Mouse (Mus musculus) limb, embryonic 14.5 days (tissue): ENCODE measurements at regions not wholly inside any gene's neighbourhood (a gene's known extent, or its start where the extent isn't known, plus 50 kb on each side); places are given as distances from the start of the nearest gene placed in this dataset.
A peak's percentile ranks its signal among the peaks of the same experiment; 100 is the strongest.

Experiments used
- ATAC-seq: fragments of 200-750 bp; cut with Nextera tagmentation; 2 replicates; pipeline ENCODE4 v1.8.0; 2017; ENCODE audit warnings: low read depth, moderate number of reproducible peaks, moderate TSS enrichment; ENCODE audit not compliant: low FRiP score
- DNase-seq: peaks from one replicate; pipeline ENCODE4 v3.0.0-alpha.2; 2015; ENCODE audit warnings: low spot score
- H3K27ac ChIP-seq: fragments of 300-500 bp; sonication (generic); replicated peaks from 2 replicates; pipeline ENCODE4 v1.5.1; 2014; ENCODE audit warnings: low read depth, mild to moderate bottlenecking, low read length, moderate library complexity, mixed read lengths
- H3K27me3 ChIP-seq: fragments of 300-500 bp; sonication (generic); 2 replicates; pipeline ENCODE4 v1.6.1; 2014; ENCODE audit warnings: low read length, mixed read lengths; ENCODE audit not compliant: control insufficient read depth, insufficient read depth
- H3K36me3 ChIP-seq: fragments of 300-500 bp; sonication (generic); 2 replicates; pipeline ENCODE4 v1.6.1; 2014; ENCODE audit warnings: mild to moderate bottlenecking, low read length, moderate library complexity, mixed read lengths; ENCODE audit not compliant: control insufficient read depth, insufficient read depth
- H3K4me1 ChIP-seq: fragments of 300-500 bp; sonication (generic); 2 replicates; pipeline ENCODE4 v1.6.1; 2014; ENCODE audit warnings: antibody characterized with exemption, low read length, mixed read lengths; ENCODE audit not compliant: control insufficient read depth, insufficient read depth
- H3K4me2 ChIP-seq: fragments of 300-500 bp; sonication (generic); replicated peaks from 2 replicates; pipeline ENCODE4 v1.6.1; 2014; ENCODE audit warnings: low read depth, mild to moderate bottlenecking, low read length, moderate library complexity; ENCODE audit not compliant: severe bottlenecking
- H3K4me3 ChIP-seq: fragments of 300-500 bp; sonication (generic); replicated peaks from 2 replicates; pipeline ENCODE4 v1.5.1; 2014; ENCODE audit warnings: low read length
- H3K9ac ChIP-seq: fragments of 300-500 bp; sonication (generic); 2 replicates; pipeline ENCODE4 v1.6.1; 2014; ENCODE audit warnings: mild to moderate bottlenecking, low read depth, low read length, moderate library complexity; ENCODE audit not compliant: severe bottlenecking
- H3K9me3 ChIP-seq: fragments of 300-500 bp; sonication (generic); 2 replicates; pipeline ENCODE4 v1.6.1; 2016; ENCODE audit warnings: low read length; ENCODE audit not compliant: control insufficient read depth
- POLR2A ChIP-seq: fragments of 200-500 bp; IDR thresholded peaks from 2 replicates; pipeline ENCODE4 v1.8.0; 2012; ENCODE audit warnings: inconsistent platforms, mild to moderate bottlenecking, moderate library complexity, borderline replicate concordance; ENCODE audit not compliant: insufficient read depth, insufficient read length; ENCODE audit errors: extremely low read depth
- WGBS: fragments of 180-500 bp; shearing (Covaris S2); extraction: QIAGEN DNeasy Blood & Tissue Kit; methylation state at CpG from one replicate; pipeline ENCODE4 v1.1.7; 2014; 5-methylcytosine and 5-hydroxymethylcytosine counted together

- WGBS: 63% methylated on average over 6 of the region's 6 CpGs
- no peak overlapping the region for H3K4me2 ChIP-seq
- no peaks in the 10 kb centered on the region for H3K9me3 ChIP-seq
- H3K4me3 ChIP-seq: no peak overlapping the region
- no peak for ATAC-seq
- H3K36me3 ChIP-seq: no peaks in the 10 kb centered on the region
- H3K27me3 ChIP-seq: no peaks in the 10 kb centered on the region
- no peak for DNase-seq
- H3K4me1 ChIP-seq: no peaks in the 10 kb centered on the region
- no peak overlapping the region for H3K27ac ChIP-seq
- no peak overlapping the region for H3K9ac ChIP-seq
- TF ChIP-seq POLR2A: no peak
Observed at GRCm38 (mm10) chr9:22998306-22998705, 224.6 kb upstream of the Bmper start.

DNA sequence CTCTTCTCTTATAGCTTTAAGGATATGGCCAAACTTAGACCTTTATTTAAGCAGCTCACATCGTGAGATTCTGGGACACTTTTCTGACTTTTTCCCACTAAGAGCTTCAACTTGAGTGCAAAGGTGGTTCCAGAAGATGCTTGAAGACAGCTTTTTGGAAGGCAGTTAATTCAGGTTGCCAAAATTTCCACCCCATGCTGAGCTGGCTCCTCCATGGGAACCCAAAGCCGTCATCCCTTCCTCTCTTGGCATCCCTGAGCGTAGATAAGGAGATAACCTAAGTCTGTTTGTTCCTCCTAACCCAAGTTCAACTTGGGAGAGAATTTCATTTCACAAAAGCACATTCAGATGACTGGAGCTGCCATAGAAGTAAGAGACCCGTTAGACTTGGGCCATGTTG lies 223.7 kb upstream of the Bmper start:
- Histone ChIP-seq H3K4me2 (no peak overlapping the region), H3K36me3 (no peaks in the 10 kb centered on the region), H3K4me1 (peaks cover 4% of the 10 kb centered on the region), H3K9me3 (no peaks in the 10 kb centered on the region), H3K27ac (no peak overlapping the region), H3K27me3 (no peaks in the 10 kb centered on the region), H3K9ac (no peak overlapping the region), H3K4me3 (no peak overlapping the region)
- TF ChIP-seq POLR2A: no peak
- DNase-seq (no peak), ATAC-seq (no peak)
- 85% methylated on average over 4 of the region's 4 CpGs for WGBS

- H3K27ac ChIP-seq: no peak overlapping the region
- no peak for DNase-seq
- H3K9ac ChIP-seq: no peak overlapping the region
- no peak for ATAC-seq
- no peaks in the 10 kb centered on the region for H3K27me3 ChIP-seq
- H3K9me3 ChIP-seq: no peaks in the 10 kb centered on the region
- H3K4me2 ChIP-seq: no peak overlapping the region
- TF ChIP-seq POLR2A: no peak
- no peaks in the 10 kb centered on the region for H3K36me3 ChIP-seq
- no peak overlapping the region for H3K4me3 ChIP-seq
- H3K4me1 ChIP-seq: peaks cover 14% of the 10 kb centered on the region
- WGBS: 72% methylated on average over 3 of the region's 3 CpGs
Observed at GRCm38 (mm10) chr9:23000200-23000599, 222.7 kb upstream of the Bmper start.

DNA sequence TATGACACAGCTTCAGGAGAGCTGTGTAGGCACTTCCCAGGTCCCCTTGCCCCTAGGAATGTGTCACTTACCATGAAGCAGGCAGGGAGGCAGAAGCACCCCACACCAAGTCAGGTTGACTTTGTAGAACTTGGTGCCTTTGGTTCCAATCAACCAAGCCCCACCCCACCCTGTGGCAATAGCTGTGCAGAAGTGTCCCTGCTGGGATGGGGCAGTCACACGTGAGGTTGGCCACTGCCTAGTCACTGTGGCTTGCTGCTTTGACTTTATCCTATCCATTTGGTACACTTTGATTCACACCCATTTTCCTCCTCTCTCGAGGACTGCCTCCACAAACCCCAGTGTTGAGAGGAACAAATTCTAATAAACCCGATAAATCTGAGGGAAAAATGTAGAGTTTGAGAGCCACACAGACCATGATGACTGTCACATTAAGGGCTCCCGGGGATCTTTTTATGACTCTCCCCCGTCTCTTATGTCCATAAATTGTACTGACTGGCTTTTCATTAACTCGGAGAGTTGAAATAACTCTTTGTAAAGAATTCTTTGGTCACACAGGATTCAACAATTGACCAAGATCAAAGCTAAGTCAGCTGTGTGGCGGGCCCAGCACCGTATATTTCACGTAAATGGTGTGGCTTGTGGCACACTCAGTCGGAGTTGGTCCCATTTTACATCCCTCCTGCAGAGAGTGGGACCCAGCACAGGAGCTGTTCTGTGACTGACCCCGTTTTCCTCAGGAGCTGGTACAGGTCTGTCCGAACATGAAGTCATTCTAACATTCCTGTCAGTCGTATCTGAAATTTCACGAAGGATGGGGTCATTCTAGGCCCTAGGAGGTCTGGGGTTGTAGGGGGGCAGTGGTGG lies 219.4 kb upstream of the Bmper start:
- Histone ChIP-seq H3K36me3 (no peaks in the 10 kb centered on the region), H3K4me3 (no peak overlapping the region), H3K4me1 (peaks cover 22% of the 10 kb centered on the region), H3K27ac (no peak overlapping the region), H3K27me3 (no peaks in the 10 kb centered on the region), H3K9me3 (no peaks in the 10 kb centered on the region), H3K9ac (no peak overlapping the region), H3K4me2 (no peak overlapping the region)
- TF ChIP-seq POLR2A: no peak
- no peak for DNase-seq
- ATAC-seq: no peak
- WGBS: 43% methylated on average over 14 of the region's 14 CpGs

DNA sequence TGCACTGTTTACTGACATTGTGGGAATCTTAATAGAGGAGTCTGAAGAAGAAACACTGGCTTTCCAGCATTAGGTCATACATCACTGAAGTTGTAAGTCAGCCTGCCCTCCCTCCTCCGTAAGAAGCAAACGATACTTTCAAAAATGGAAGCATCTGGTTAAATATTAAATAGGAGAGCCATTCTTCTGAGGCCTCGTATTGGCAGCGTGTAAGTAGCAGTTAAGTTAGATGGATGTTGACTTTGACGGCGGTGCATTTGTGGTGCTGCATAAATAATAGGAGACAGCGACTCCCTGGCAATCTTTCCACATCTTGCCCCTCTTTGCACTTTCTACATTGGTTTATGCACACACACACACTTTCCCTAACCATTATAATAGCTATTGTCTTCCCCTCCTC lies 217.9 kb upstream of the Bmper start:
- H3K4me3 ChIP-seq: no peak overlapping the region
- H3K9ac ChIP-seq: no peak overlapping the region
- TF ChIP-seq POLR2A: no peak
- H3K27me3 ChIP-seq: no peaks in the 10 kb centered on the region
- H3K27ac ChIP-seq: 0 out of 2 replicates have a peak overlapping the region, but pooled peaks have one; percentile 10
- 49% methylated on average over 7 of the region's 7 CpGs for WGBS
- no peaks in the 10 kb centered on the region for H3K36me3 ChIP-seq
- H3K4me2 ChIP-seq: peak overlapping the region; percentile 2; the same call in 1 of the 2 replicates
- H3K4me1 ChIP-seq: peaks cover 31% of the 10 kb centered on the region
- no peak for ATAC-seq
- no peak for DNase-seq
- H3K9me3 ChIP-seq: no peaks in the 10 kb centered on the region
